Comparison of ENCODE assay signal across 12 mouse cellular contexts in the genomic region with DNA sequence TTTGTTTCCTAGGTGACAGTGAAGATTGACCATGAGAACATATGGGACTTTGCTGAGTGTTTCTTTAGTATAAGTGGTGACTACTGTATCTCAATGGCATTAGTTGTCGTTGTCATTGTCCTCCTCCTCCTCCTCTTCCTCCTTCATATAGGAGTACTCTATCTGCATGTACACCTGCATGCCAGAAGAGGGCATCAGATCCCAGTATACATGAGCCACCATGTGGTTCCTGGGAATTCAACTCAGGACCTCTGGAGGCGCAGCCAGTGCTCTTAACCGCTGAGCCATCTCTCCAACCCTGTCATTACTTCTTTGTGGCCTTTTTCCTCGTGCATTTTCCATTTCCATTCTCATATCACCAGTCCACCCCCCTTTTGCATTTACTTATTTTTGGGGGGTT. TPM values are rescaled to one million over a fixed set of nuclear protein-coding genes. Genes with fewer than 3 reads are reported as not detected.
DNase-seq lines count a peak whose midpoint lies in the region; ATAC-seq and TF ChIP-seq lines count a peak whose summit lies in the region.
"Had no signal": no experiment of that assay in that cellular context is flagged by ENCODE, and none has a peak within 500 bp of the region (broad histone marks: within the 10 kb centered on the region; RNA-seq: fewer than 3 reads in every experiment).

No protein-coding gene starts in this region.

- TF ChIP-seq CTCF in G1E (IDR thresholded peaks at IDR 0.05; ENCODE audit: low read depth, low read length) = peak; percentile 40

- peak; percentile 80 for DNase-seq in heart, adult 11 months
- no peak for DNase-seq in heart, adult 8-10 months (ENCODE audit: low spot score)
- DNase-seq in liver, embryonic 11.5 days (ENCODE audit: low spot score) = no peak
- no peak for DNase-seq in G1E (ENCODE audit: low spot score)
- no peak for DNase-seq in cerebellum, adult 11 months
- no peak for DNase-seq in urinary bladder, postnatal 4 days (ENCODE audit: low spot score in 2 of 2)
- DNase-seq: adrenal gland, adult 8-10 months; thymus, postnatal 4 days had no signal

- H3K27ac ChIP-seq in liver, embryonic 11.5 days (ENCODE audit: low read depth, low read length) = no peak overlapping the region
- no peak overlapping the region for H3K27ac ChIP-seq in liver, embryonic 12.5 days
- H3K27ac ChIP-seq: hindbrain, embryonic 14.5 days had no signal

- no peak overlapping the region for H3K4me2 ChIP-seq in liver, embryonic 11.5 days
- H3K4me2 ChIP-seq in liver, embryonic 12.5 days = no peak overlapping the region
- H3K4me2 ChIP-seq: heart, embryonic 12.5 days; hindbrain, embryonic 14.5 days had no signal

- no peak overlapping the region for H3K9ac ChIP-seq in liver, embryonic 11.5 days (ENCODE audit: low read depth, low read length)
- H3K9ac ChIP-seq in liver, embryonic 12.5 days = no peak overlapping the region
- H3K9ac ChIP-seq: heart, embryonic 12.5 days; hindbrain, embryonic 14.5 days had no signal

- peak; percentile 56; the same call in 1 of the 2 replicates for ATAC-seq in liver, embryonic 11.5 days (replicated peaks; ENCODE audit: low FRiP score)
- no peak for ATAC-seq in liver, embryonic 12.5 days
- ATAC-seq in G1E (ENCODE audit: extremely low read depth, insufficient number of reproducible peaks, low FRiP score, poor library complexity, severe bottlenecking) = peak; percentile 74
- peak; percentile 79 for ATAC-seq in megakaryocyte progenitor cell, adult 5-6 weeks (replicated peaks; ENCODE audit: poor library complexity)

- H3K9me3 ChIP-seq in liver, embryonic 11.5 days (ENCODE audit: control insufficient read depth, low read length) = no peaks in the 10 kb centered on the region
- H3K9me3 ChIP-seq in liver, embryonic 12.5 days (replicated peaks) = no peaks in the 10 kb centered on the region
- no peaks in the 10 kb centered on the region for H3K9me3 ChIP-seq in G1E (replicated peaks)
- H3K9me3 ChIP-seq: heart, embryonic 12.5 days had no signal

- no peaks in the 10 kb centered on the region for H3K27me3 ChIP-seq in liver, embryonic 11.5 days (replicated peaks; ENCODE audit: control insufficient read depth, insufficient read depth, low read length)
- no peaks in the 10 kb centered on the region for H3K27me3 ChIP-seq in liver, embryonic 12.5 days (replicated peaks)
- no peaks in the 10 kb centered on the region for H3K27me3 ChIP-seq in G1E (ENCODE audit: insufficient read depth, low read length)
- H3K27me3 ChIP-seq: heart, embryonic 12.5 days had no signal

- WGBS in liver, embryonic 11.5 days = 68% methylated on average over 4 of the region's 4 CpGs
- 60% methylated on average over 4 of the region's 4 CpGs for WGBS in liver, embryonic 12.5 days (ENCODE audit: insufficient replicate concordance)

- no peak overlapping the region for H3K4me3 ChIP-seq in liver, embryonic 11.5 days (ENCODE audit: low read depth, low read length)
- H3K4me3 ChIP-seq in liver, embryonic 12.5 days = no peak overlapping the region
- H3K4me3 ChIP-seq in G1E (ENCODE audit: low read depth, low read length) = no peak overlapping the region
- H3K4me3 ChIP-seq: heart, embryonic 12.5 days had no signal

- H3K4me1 ChIP-seq in liver, embryonic 11.5 days (replicated peaks; ENCODE audit: control insufficient read depth, insufficient read depth, low read length) = no peaks in the 10 kb centered on the region
- H3K4me1 ChIP-seq in liver, embryonic 12.5 days = no peaks in the 10 kb centered on the region
- H3K4me1 ChIP-seq in G1E (ENCODE audit: insufficient read depth, low read depth, low read length) = no peaks in the 10 kb centered on the region
- H3K4me1 ChIP-seq: heart, embryonic 12.5 days had no signal

- H3K36me3 ChIP-seq in liver, embryonic 11.5 days (ENCODE audit: control insufficient read depth, insufficient read depth, low read length) = peaks cover 15% of the 10 kb centered on the region
- H3K36me3 ChIP-seq in liver, embryonic 12.5 days = peaks cover 68% of the 10 kb centered on the region
- peaks cover 81% of the 10 kb centered on the region for H3K36me3 ChIP-seq in G1E (replicated peaks)

RNA-seq across cellular contexts. Expression of a gene that starts 10.3 kb away (rescaled TPM):
- 10 to 100 TPM in 1 of 4 experiments, 1 to 10 TPM in 3; 8.2 to 10.1 (median 9.2) TPM for total RNA-seq in heart, adult 8-10 months (2022)
- 10.3 TPM in 2 replicates for polyA plus RNA-seq in liver, embryonic 11.5 days (2014; fragmentation: Nextera tagmentation; extraction: Ambion mirVana)
- 5.3 and 5.9 TPM in 2 replicates for polyA plus RNA-seq in liver, embryonic 12.5 days (2016; fragmentation: Nextera tagmentation; extraction: Ambion mirVana)
- total RNA-seq in G1E (2014; fragmentation: Nextera tagmentation) = 13.7 and 14.6 TPM in 2 replicates
- total RNA-seq in G1E (2017) = 9.2 and 10.4 TPM in 2 replicates
- polyA plus RNA-seq in G1E (2012) = 1.3 and 2.8 TPM in 2 replicates
- 4.6 and 5.2 TPM in 2 replicates for total RNA-seq in megakaryocyte progenitor cell, adult 5-6 weeks (2015)
- 5.7 and 7.6 TPM in 2 replicates for total RNA-seq in megakaryocyte progenitor cell, adult 5-6 weeks (2017)

RNA-seq across cellular contexts. Expression of a gene that starts 13.0 kb away (rescaled TPM):
- 1 to 10 TPM; 5.7 to 8.2 (median 6.5) TPM for total RNA-seq in heart, adult 8-10 months (2022)
- 5.9 and 7.3 TPM in 2 replicates for polyA plus RNA-seq in liver, embryonic 11.5 days (2014; fragmentation: Nextera tagmentation; extraction: Ambion mirVana)
- 5.8 TPM in 2 replicates for polyA plus RNA-seq in liver, embryonic 12.5 days (2016; fragmentation: Nextera tagmentation; extraction: Ambion mirVana)
- total RNA-seq in G1E (2014; fragmentation: Nextera tagmentation) (9.6 and 9.9 TPM in 2 replicates), G1E (2017) (21.3 and 22.2 TPM in 2 replicates)
- polyA plus RNA-seq in G1E (2012) = 2.9 and 3.6 TPM in 2 replicates
- 9.2 and 9.9 TPM in 2 replicates for total RNA-seq in megakaryocyte progenitor cell, adult 5-6 weeks (2015)
- total RNA-seq in megakaryocyte progenitor cell, adult 5-6 weeks (2017) = 27.6 and 30.1 TPM in 2 replicates

RNA-seq across cellular contexts. Expression of a gene that starts 16.8 kb away (rescaled TPM):
- total RNA-seq in heart, adult 8-10 months (2022) = 10 to 100 TPM; 29.1 to 31.3 (median 30.2) TPM
- 33.2 and 36.4 TPM in 2 replicates for polyA plus RNA-seq in liver, embryonic 11.5 days (2014; fragmentation: Nextera tagmentation; extraction: Ambion mirVana)
- polyA plus RNA-seq in liver, embryonic 12.5 days (2016; fragmentation: Nextera tagmentation; extraction: Ambion mirVana) = 24.7 and 25.3 TPM in 2 replicates
- total RNA-seq in G1E (2014; fragmentation: Nextera tagmentation) = 124 and 145 TPM in 2 replicates
- 92.8 and 101 TPM in 2 replicates for total RNA-seq in G1E (2017)
- polyA plus RNA-seq in G1E (2012) = 25.1 and 32.6 TPM in 2 replicates
- total RNA-seq in megakaryocyte progenitor cell, adult 5-6 weeks (2015) = 39.7 and 45.3 TPM in 2 replicates
- total RNA-seq in megakaryocyte progenitor cell, adult 5-6 weeks (2017) = 28.8 and 34.3 TPM in 2 replicates

RNA-seq across cellular contexts. Expression of a gene that starts 22.8 kb away (rescaled TPM):
- total RNA-seq in heart, adult 8-10 months (2022) = 1,000 to 10,000 TPM; 1,197 to 1,936 (median 1,535) TPM
- polyA plus RNA-seq in liver, embryonic 11.5 days (2014; fragmentation: Nextera tagmentation; extraction: Ambion mirVana) = 528 and 573 TPM in 2 replicates
- polyA plus RNA-seq in liver, embryonic 12.5 days (2016; fragmentation: Nextera tagmentation; extraction: Ambion mirVana) = 460 and 491 TPM in 2 replicates
- total RNA-seq in G1E (2014; fragmentation: Nextera tagmentation) (133 and 170 TPM in 2 replicates), G1E (2017) (257 and 304 TPM in 2 replicates)
- polyA plus RNA-seq in G1E (2012) = 21.5 and 61.1 TPM in 2 replicates
- 353 and 371 TPM in 2 replicates for total RNA-seq in megakaryocyte progenitor cell, adult 5-6 weeks (2015)
- total RNA-seq in megakaryocyte progenitor cell, adult 5-6 weeks (2017) = 101 and 130 TPM in 2 replicates

RNA-seq across cellular contexts. Expression of a gene that starts 47.7 kb away (rescaled TPM):
- total RNA-seq in heart, adult 8-10 months (2022) = 10 to 100 TPM; 10.0 to 12.4 (median 12.0) TPM
- polyA plus RNA-seq in liver, embryonic 11.5 days (2014; fragmentation: Nextera tagmentation; extraction: Ambion mirVana) = 38.6 and 44.1 TPM in 2 replicates
- 39.0 and 39.1 TPM in 2 replicates for polyA plus RNA-seq in liver, embryonic 12.5 days (2016; fragmentation: Nextera tagmentation; extraction: Ambion mirVana)
- total RNA-seq in G1E (2014; fragmentation: Nextera tagmentation) (44.3 and 55.4 TPM in 2 replicates), G1E (2017) (67.6 and 71.2 TPM in 2 replicates)
- 89.8 and 90.0 TPM in 2 replicates for polyA plus RNA-seq in G1E (2012)
- total RNA-seq in megakaryocyte progenitor cell, adult 5-6 weeks (2015) = 20.6 and 22.3 TPM in 2 replicates
- 37.8 and 43.8 TPM in 2 replicates for total RNA-seq in megakaryocyte progenitor cell, adult 5-6 weeks (2017)
